Mouse (Mus musculus): ENCODE measurements around the gene Bcar3. TPM values are rescaled to one million over a fixed set of nuclear protein-coding genes. Genes with fewer than 3 reads are reported as not detected.
A peak's percentile ranks its signal among the peaks of the same experiment; 100 is the strongest.

The Bcar3 gene
- polyA plus RNA-seq, 1 experiment: 26.3 TPM

- no peak overlapping the region for H3K9ac ChIP-seq (ENCODE audit: low read depth, poor library complexity, severe bottlenecking)
- no peak overlapping the region for H3K4me3 ChIP-seq (ENCODE audit: low read depth, low read length)
- H3K27ac ChIP-seq (ENCODE audit: insufficient read depth, low read length): no peak overlapping the region
- H3K4me1 ChIP-seq (ENCODE audit: control insufficient read depth, insufficient read depth, low read length): no peaks in the 10 kb centered on the region
- no peaks in the 10 kb centered on the region for H3K9me3 ChIP-seq (replicated peaks; ENCODE audit: control insufficient read depth, insufficient read depth, low read length, poor library complexity, severe bottlenecking)
- no peaks in the 10 kb centered on the region for H3K27me3 ChIP-seq (ENCODE audit: control insufficient read depth, insufficient read depth, low read length, poor library complexity, severe bottlenecking)
- H3K36me3 ChIP-seq (ENCODE audit: control insufficient read depth, insufficient read depth, low read length, poor library complexity, severe bottlenecking): peaks cover 22% of the 10 kb centered on the region
- TF ChIP-seq POLR2A (IDR thresholded peaks at IDR 0.05; ENCODE audit: insufficient read depth, low read length) (no peak), EP300 (IDR thresholded peaks at IDR 0.05; ENCODE audit: insufficient read depth, low read depth, low read length) (no peak), CTCF (IDR thresholded peaks at IDR 0.05; ENCODE audit: low read depth, low read length) (no peak)
These were observed 251.4 kb downstream of the Bcar3 start for GRCm38 (mm10) chr3:122545346-122545745.

DNA sequence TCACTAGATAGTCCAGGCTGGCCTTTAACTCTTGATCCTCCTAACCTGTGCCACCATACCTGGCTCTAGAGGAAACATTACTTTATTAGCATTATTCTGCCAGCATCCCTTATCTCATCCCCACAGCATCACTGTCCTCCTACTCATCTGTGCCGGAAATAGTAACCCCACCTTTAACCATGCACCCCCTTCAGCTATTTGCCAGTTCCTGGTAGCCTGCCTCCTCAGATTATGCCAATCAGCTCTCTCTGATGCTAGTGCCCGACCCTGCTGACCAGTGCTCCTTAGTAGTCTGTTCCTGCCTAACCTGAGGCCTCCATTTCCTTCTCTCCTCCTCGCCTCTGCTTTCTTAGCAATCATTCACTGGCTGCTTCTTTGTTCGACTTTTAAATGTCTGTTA lies 253.5 kb downstream of the Bcar3 start:
- no peaks in the 10 kb centered on the region for H3K27me3 ChIP-seq (ENCODE audit: control insufficient read depth, insufficient read depth, low read length, poor library complexity, severe bottlenecking)
- H3K9ac ChIP-seq (ENCODE audit: low read depth, poor library complexity, severe bottlenecking): no peak overlapping the region
- TF ChIP-seq POLR2A (IDR thresholded peaks at IDR 0.05; ENCODE audit: insufficient read depth, low read length) (no peak), EP300 (IDR thresholded peaks at IDR 0.05; ENCODE audit: insufficient read depth, low read depth, low read length) (no peak), CTCF (IDR thresholded peaks at IDR 0.05; ENCODE audit: low read depth, low read length) (no peak)
- H3K36me3 ChIP-seq (ENCODE audit: control insufficient read depth, insufficient read depth, low read length, poor library complexity, severe bottlenecking): peaks cover 17% of the 10 kb centered on the region
- H3K4me3 ChIP-seq (ENCODE audit: low read depth, low read length): no peak overlapping the region
- no peaks in the 10 kb centered on the region for H3K9me3 ChIP-seq (replicated peaks; ENCODE audit: control insufficient read depth, insufficient read depth, low read length, poor library complexity, severe bottlenecking)
- no peaks in the 10 kb centered on the region for H3K4me1 ChIP-seq (ENCODE audit: control insufficient read depth, insufficient read depth, low read length)
- no peak overlapping the region for H3K27ac ChIP-seq (ENCODE audit: insufficient read depth, low read length)

- Histone ChIP-seq H3K27me3 (ENCODE audit: control insufficient read depth, insufficient read depth, low read length, poor library complexity, severe bottlenecking) (no peaks in the 10 kb centered on the region), H3K4me1 (ENCODE audit: control insufficient read depth, insufficient read depth, low read length) (no peaks in the 10 kb centered on the region), H3K27ac (ENCODE audit: insufficient read depth, low read length) (no peak overlapping the region), H3K9me3 (replicated peaks; ENCODE audit: control insufficient read depth, insufficient read depth, low read length, poor library complexity, severe bottlenecking) (no peaks in the 10 kb centered on the region), H3K4me3 (ENCODE audit: low read depth, low read length) (no peak overlapping the region), H3K36me3 (ENCODE audit: control insufficient read depth, insufficient read depth, low read length, poor library complexity, severe bottlenecking) (peaks cover 4% of the 10 kb centered on the region), H3K9ac (ENCODE audit: low read depth, poor library complexity, severe bottlenecking) (no peak overlapping the region)
- TF ChIP-seq EP300 (IDR thresholded peaks at IDR 0.05; ENCODE audit: insufficient read depth, low read depth, low read length) (no peak), CTCF (IDR thresholded peaks at IDR 0.05; ENCODE audit: low read depth, low read length) (no peak), POLR2A (IDR thresholded peaks at IDR 0.05; ENCODE audit: insufficient read depth, low read length) (no peak)
These were observed 257.2 kb downstream of the Bcar3 start for GRCm38 (mm10) chr3:122551174-122551573.

DNA sequence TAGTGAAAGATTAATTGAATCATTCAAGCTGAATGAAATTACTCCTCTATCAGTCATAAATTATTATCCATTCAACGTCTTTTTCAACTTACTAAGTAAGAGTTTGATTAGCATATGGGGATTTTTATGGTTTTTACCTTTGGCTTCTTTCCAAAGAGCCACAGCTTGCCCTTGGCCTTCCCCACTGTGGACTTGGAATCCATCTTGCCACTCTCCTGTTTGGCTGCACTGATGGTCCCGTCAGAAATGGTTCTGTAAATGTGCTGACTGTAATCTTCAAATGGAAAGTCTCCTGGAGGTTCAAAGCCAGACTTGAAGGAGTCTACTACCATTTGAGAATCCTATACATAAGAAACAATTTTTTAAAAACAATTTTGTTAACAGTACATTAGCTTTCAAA lies 263.8 kb downstream of the Bcar3 start:
- H3K36me3 ChIP-seq (ENCODE audit: control insufficient read depth, insufficient read depth, low read length, poor library complexity, severe bottlenecking): peaks cover 7% of the 10 kb centered on the region

DNA sequence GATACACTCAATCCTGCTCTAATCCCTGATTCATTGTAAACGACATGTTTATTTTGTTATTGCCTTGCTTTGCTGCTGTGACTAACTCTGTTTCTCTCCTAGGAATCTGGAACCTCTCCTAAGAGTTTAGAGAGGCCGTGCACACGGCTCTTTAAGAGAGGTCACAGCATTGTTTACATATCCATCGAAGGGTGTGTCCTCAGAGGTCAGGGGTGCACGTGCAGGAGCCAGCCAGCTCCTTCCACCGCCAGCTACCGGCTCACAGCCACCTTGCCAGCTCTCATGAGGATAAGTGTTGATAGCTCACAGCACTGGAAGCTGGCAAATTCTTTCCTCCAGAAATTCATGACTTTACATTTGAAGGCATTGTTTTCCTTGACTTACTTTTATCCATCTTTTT lies 271.3 kb downstream of the Bcar3 start:
- TF ChIP-seq CTCF (IDR thresholded peaks at IDR 0.05; ENCODE audit: low read depth, low read length) (no peak), POLR2A (IDR thresholded peaks at IDR 0.05; ENCODE audit: insufficient read depth, low read length) (no peak), EP300 (IDR thresholded peaks at IDR 0.05; ENCODE audit: insufficient read depth, low read depth, low read length) (peak; percentile 90)
- H3K27ac ChIP-seq (ENCODE audit: insufficient read depth, low read length): no peak overlapping the region
- peaks cover 6% of the 10 kb centered on the region; the same call in 1 of the 2 replicates for H3K36me3 ChIP-seq (ENCODE audit: control insufficient read depth, insufficient read depth, low read length, poor library complexity, severe bottlenecking)
- no peaks in the 10 kb centered on the region for H3K9me3 ChIP-seq (replicated peaks; ENCODE audit: control insufficient read depth, insufficient read depth, low read length, poor library complexity, severe bottlenecking)
- H3K4me3 ChIP-seq (ENCODE audit: low read depth, low read length): no peak overlapping the region
- no peak overlapping the region for H3K9ac ChIP-seq (ENCODE audit: low read depth, poor library complexity, severe bottlenecking)
- H3K27me3 ChIP-seq (ENCODE audit: control insufficient read depth, insufficient read depth, low read length, poor library complexity, severe bottlenecking): no peaks in the 10 kb centered on the region
- peaks cover 3% of the 10 kb centered on the region for H3K4me1 ChIP-seq (ENCODE audit: control insufficient read depth, insufficient read depth, low read length)

More for the DNA sequence above, 263.8 kb downstream of the Bcar3 start:
- no peaks in the 10 kb centered on the region for H3K4me1 ChIP-seq (ENCODE audit: control insufficient read depth, insufficient read depth, low read length)
- TF ChIP-seq POLR2A (IDR thresholded peaks at IDR 0.05; ENCODE audit: insufficient read depth, low read length): no peak
- no peak for TF ChIP-seq EP300 (IDR thresholded peaks at IDR 0.05; ENCODE audit: insufficient read depth, low read depth, low read length)
- no peak for TF ChIP-seq CTCF (IDR thresholded peaks at IDR 0.05; ENCODE audit: low read depth, low read length)
- no peaks in the 10 kb centered on the region for H3K9me3 ChIP-seq (replicated peaks; ENCODE audit: control insufficient read depth, insufficient read depth, low read length, poor library complexity, severe bottlenecking)
- H3K9ac ChIP-seq (ENCODE audit: low read depth, poor library complexity, severe bottlenecking): no peak overlapping the region
- no peak overlapping the region for H3K4me3 ChIP-seq (ENCODE audit: low read depth, low read length)
- H3K27me3 ChIP-seq (ENCODE audit: control insufficient read depth, insufficient read depth, low read length, poor library complexity, severe bottlenecking): no peaks in the 10 kb centered on the region
- no peak overlapping the region for H3K27ac ChIP-seq (ENCODE audit: insufficient read depth, low read length)

DNA sequence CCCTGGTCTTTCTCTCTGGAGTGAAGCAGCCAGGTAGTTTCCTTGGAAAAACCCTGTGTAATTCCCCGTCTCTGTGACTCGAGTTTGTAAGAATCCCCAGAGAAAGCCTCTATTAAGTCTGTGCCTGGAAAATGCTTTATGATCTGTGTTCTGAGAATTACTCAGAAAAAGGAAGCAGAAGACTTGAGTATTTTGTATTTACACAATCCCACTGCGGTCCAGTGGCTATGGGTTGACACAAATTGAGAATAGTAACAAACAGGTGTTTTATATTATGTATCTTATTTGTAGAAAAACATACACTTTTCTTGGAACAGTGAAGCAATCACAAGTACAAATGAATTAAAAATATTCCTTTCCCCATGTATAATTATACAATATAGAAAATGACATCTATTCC lies 272.2 kb downstream of the Bcar3 start:
- Histone ChIP-seq H3K27me3 (ENCODE audit: control insufficient read depth, insufficient read depth, low read length, poor library complexity, severe bottlenecking) (no peaks in the 10 kb centered on the region), H3K9me3 (replicated peaks; ENCODE audit: control insufficient read depth, insufficient read depth, low read length, poor library complexity, severe bottlenecking) (no peaks in the 10 kb centered on the region), H3K4me3 (ENCODE audit: low read depth, low read length) (no peak overlapping the region), H3K27ac (ENCODE audit: insufficient read depth, low read length) (no peak overlapping the region), H3K4me1 (ENCODE audit: control insufficient read depth, insufficient read depth, low read length) (peaks cover 3% of the 10 kb centered on the region), H3K9ac (ENCODE audit: low read depth, poor library complexity, severe bottlenecking) (no peak overlapping the region), H3K36me3 (ENCODE audit: control insufficient read depth, insufficient read depth, low read length, poor library complexity, severe bottlenecking) (peaks cover 2% of the 10 kb centered on the region; the same call in 1 of the 2 replicates)
- no peak for TF ChIP-seq CTCF (IDR thresholded peaks at IDR 0.05; ENCODE audit: low read depth, low read length)
- TF ChIP-seq POLR2A (IDR thresholded peaks at IDR 0.05; ENCODE audit: insufficient read depth, low read length): no peak
- TF ChIP-seq EP300 (IDR thresholded peaks at IDR 0.05; ENCODE audit: insufficient read depth, low read depth, low read length): no peak
